Mouse (Mus musculus): ENCODE data around the gene Tex37.
A peak's percentile ranks its signal among the peaks of the same experiment; 100 is the strongest.

- TF ChIP-seq POLR2A (IDR thresholded peaks at IDR 0.05; ENCODE audit: borderline replicate concordance, extremely low read depth, insufficient read depth, insufficient read length, poor library complexity, severe bottlenecking) = no peak
- TF ChIP-seq CTCF (IDR thresholded peaks at IDR 0.05; ENCODE audit: borderline replicate concordance, extremely low read depth, insufficient read depth, insufficient read length) = peak; percentile 84
Observed at GRCm38 (mm10) chr6:70880714-70881304, 37.9 kb downstream of the Tex37 start.
